Mouse (Mus musculus) midbrain, embryonic 11.5 days (tissue): ENCODE measurements around the gene Tex35. TPM values are rescaled to one million over a fixed set of nuclear protein-coding genes. Genes with fewer than 3 reads are reported as not detected.

Source experiments
- ATAC-seq: fragments of 200-750 bp; cut with Nextera tagmentation; 2 replicates; pipeline ENCODE4 v1.8.0; 2017; ENCODE audit warnings: moderate TSS enrichment, moderate library complexity; ENCODE audit not compliant: low FRiP score
- DNase-seq: peaks from one replicate; pipeline ENCODE4 v3.0.0; 2015; ENCODE audit warnings: low spot score; ENCODE audit errors: missing footprints
- H3K27ac ChIP-seq: fragments of 300-500 bp; sonication (generic); 2 replicates; pipeline ENCODE4 v1.5.1; 2014; ENCODE audit warnings: low read depth, low read length
- H3K27me3 ChIP-seq: fragments of 300-500 bp; sonication (generic); 2 replicates; pipeline ENCODE4 v1.6.1; 2014; ENCODE audit warnings: mild to moderate bottlenecking, low read length, moderate library complexity, mixed read lengths; ENCODE audit not compliant: control insufficient read depth, insufficient read depth
- H3K36me3 ChIP-seq: fragments of 300-500 bp; sonication (generic); 2 replicates; pipeline ENCODE4 v1.6.1; 2014; ENCODE audit warnings: mild to moderate bottlenecking, low read length, moderate library complexity, mixed read lengths; ENCODE audit not compliant: control insufficient read depth, insufficient read depth
- H3K4me1 ChIP-seq: fragments of 300-500 bp; sonication (generic); 2 replicates; pipeline ENCODE4 v1.6.1; 2014; ENCODE audit warnings: low read length; ENCODE audit not compliant: control insufficient read depth, insufficient read depth
- H3K4me2 ChIP-seq: fragments of 300-500 bp; sonication (generic); 2 replicates; pipeline ENCODE4 v1.6.1; 2014; ENCODE audit warnings: mild to moderate bottlenecking, moderate library complexity
- H3K4me3 ChIP-seq: fragments of 300-500 bp; sonication (generic); 2 replicates; pipeline ENCODE4 v1.5.1; 2014; ENCODE audit warnings: low read depth, low read length
- H3K9ac ChIP-seq: fragments of 300-500 bp; sonication (generic); 2 replicates; pipeline ENCODE4 v1.6.1; 2014; ENCODE audit warnings: low read length
- H3K9me3 ChIP-seq: fragments of 300-500 bp; sonication (generic); 2 replicates; pipeline ENCODE4 v1.6.1; 2016; ENCODE audit warnings: low read length; ENCODE audit not compliant: control insufficient read depth
- WGBS: fragments of 180-500 bp; shearing (Covaris S2); extraction: QIAGEN DNeasy Blood & Tissue Kit; methylation state at CpG from one replicate; pipeline ENCODE4 v1.1.7; 2014; 5-methylcytosine and 5-hydroxymethylcytosine counted together
- polyA plus RNA-seq: library from polyadenylated mRNA; unstranded; fragments of >200 nt; fragmentation: Nextera tagmentation; extraction: Ambion mirVana; gene quantifications from 2 replicates; pipeline ENCODE4 v1.2.1, GENCODE M21; 2014

The Tex35 gene
- polyA plus RNA-seq, 1 experiment from 2014 or later, result not detected

GRCm38 (mm10) chr1:157123836-157124235, 15.4 kb upstream of the Tex35 start:
- no peaks in the 10 kb centered on the region for H3K4me1 ChIP-seq
- H3K9ac ChIP-seq, result no peak overlapping the region

GRCm38 (mm10) chr1:157119168-157119567, 10.7 kb upstream of the Tex35 start:
- Histone ChIP-seq H3K9me3 (no peaks in the 10 kb centered on the region), H3K9ac (no peak overlapping the region), H3K36me3 (no peaks in the 10 kb centered on the region), H3K4me2 (no peak overlapping the region), H3K27ac (no peak overlapping the region), H3K4me1 (no peaks in the 10 kb centered on the region), H3K4me3 (no peak overlapping the region), H3K27me3 (no peaks in the 10 kb centered on the region)
- DNase-seq (no peak), ATAC-seq (no peak)
- 90% methylated on average over 6 of the region's 6 CpGs for WGBS

More at GRCm38 (mm10) chr1:157123836-157124235, 15.4 kb upstream of the Tex35 start:
- Histone ChIP-seq H3K4me2 (no peak overlapping the region), H3K4me3 (no peak overlapping the region), H3K27me3 (no peaks in the 10 kb centered on the region), H3K9me3 (no peaks in the 10 kb centered on the region), H3K27ac (no peak overlapping the region), H3K36me3 (no peaks in the 10 kb centered on the region)
- WGBS, result 85% methylated on average over 3 of the region's 3 CpGs
- peak; percentile 57 for DNase-seq
- ATAC-seq, result no peak

- ATAC-seq, result no peak
- no peaks in the 10 kb centered on the region for H3K36me3 ChIP-seq
- 94% methylated on average over 3 of the region's 3 CpGs for WGBS
Observed at GRCm38 (mm10) chr1:157117440-157117839, 9.0 kb upstream of the Tex35 start.

GRCm38 (mm10) chr1:157114492-157114891, 6.0 kb upstream of the Tex35 start:
- 82% methylated on average over 2 of the region's 2 CpGs for WGBS
- no peaks in the 10 kb centered on the region for H3K9me3 ChIP-seq
- H3K36me3 ChIP-seq, result no peaks in the 10 kb centered on the region
- no peak for DNase-seq
- no peak overlapping the region for H3K27ac ChIP-seq
- no peak overlapping the region for H3K4me2 ChIP-seq
- ATAC-seq, result no peak
- no peak overlapping the region for H3K9ac ChIP-seq
- H3K4me3 ChIP-seq, result no peak overlapping the region
- no peaks in the 10 kb centered on the region for H3K27me3 ChIP-seq
- no peaks in the 10 kb centered on the region for H3K4me1 ChIP-seq

More at GRCm38 (mm10) chr1:157117440-157117839, 9.0 kb upstream of the Tex35 start:
- Histone ChIP-seq H3K4me2 (no peak overlapping the region), H3K9me3 (no peaks in the 10 kb centered on the region), H3K4me3 (no peak overlapping the region), H3K9ac (no peak overlapping the region), H3K27ac (no peak overlapping the region), H3K4me1 (no peaks in the 10 kb centered on the region), H3K27me3 (no peaks in the 10 kb centered on the region)
- peak; percentile 61 for DNase-seq

GRCm38 (mm10) chr1:157110287-157110835, 1.9 kb upstream of the Tex35 start:
- no peak overlapping the region for H3K9ac ChIP-seq
- no peak overlapping the region for H3K27ac ChIP-seq
- H3K36me3 ChIP-seq, result no peaks in the 10 kb centered on the region
- 90% methylated on average over 6 of the region's 6 CpGs for WGBS
- ATAC-seq, result no peak
- no peaks in the 10 kb centered on the region for H3K4me1 ChIP-seq
- no peaks in the 10 kb centered on the region for H3K27me3 ChIP-seq
- no peaks in the 10 kb centered on the region for H3K9me3 ChIP-seq
- no peak overlapping the region for H3K4me2 ChIP-seq
- H3K4me3 ChIP-seq, result no peak overlapping the region
- no peak for DNase-seq

GRCm38 (mm10) chr1:157101122-157101865, 7.2 kb downstream of the Tex35 start:
- Histone ChIP-seq H3K9ac (peak overlapping the region; percentile 28), H3K4me1 (peaks cover 7% of the 10 kb centered on the region), H3K4me3 (peak overlapping the region; percentile 9; the same call in 1 of the 2 replicates), H3K9me3 (no peaks in the 10 kb centered on the region), H3K27ac (peak overlapping the region; percentile 62), H3K36me3 (no peaks in the 10 kb centered on the region), H3K4me2 (peak overlapping the region; percentile 39), H3K27me3 (no peaks in the 10 kb centered on the region)
- DNase-seq (peak; percentile 89), ATAC-seq (peak; percentile 93)
- 17% methylated on average over 19 of the region's 19 CpGs for WGBS

GRCm38 (mm10) chr1:157095534-157095933, 12.9 kb downstream of the Tex35 start:
- H3K36me3 ChIP-seq, result no peaks in the 10 kb centered on the region
- H3K4me3 ChIP-seq, result no peak overlapping the region
- H3K9me3 ChIP-seq, result no peaks in the 10 kb centered on the region
- H3K27ac ChIP-seq, result no peak overlapping the region
- no peak overlapping the region for H3K9ac ChIP-seq
- 86% methylated on average over 4 of the region's 4 CpGs for WGBS
- no peaks in the 10 kb centered on the region for H3K27me3 ChIP-seq
- no peak overlapping the region for H3K4me2 ChIP-seq
- ATAC-seq (no peak), DNase-seq (no peak)
- H3K4me1 ChIP-seq, result no peaks in the 10 kb centered on the region

GRCm38 (mm10) chr1:157092622-157093021, 15.9 kb downstream of the Tex35 start:
- DNase-seq, result peak; percentile 69

GRCm38 (mm10) chr1:157092140-157092539, 16.3 kb downstream of the Tex35 start:
- WGBS, result 57% methylated on average over 4 of the region's 4 CpGs
- ATAC-seq, result no peak
- H3K27me3 ChIP-seq, result no peaks in the 10 kb centered on the region
- no peak overlapping the region for H3K4me2 ChIP-seq
- H3K9me3 ChIP-seq, result no peaks in the 10 kb centered on the region
- no peaks in the 10 kb centered on the region for H3K4me1 ChIP-seq
- H3K4me3 ChIP-seq, result no peak overlapping the region
- H3K9ac ChIP-seq, result no peak overlapping the region
- DNase-seq, result peak; percentile 82
- H3K36me3 ChIP-seq, result no peaks in the 10 kb centered on the region
- no peak overlapping the region for H3K27ac ChIP-seq

More at GRCm38 (mm10) chr1:157092622-157093021, 15.9 kb downstream of the Tex35 start:
- Histone ChIP-seq H3K9me3 (no peaks in the 10 kb centered on the region), H3K9ac (no peak overlapping the region), H3K4me1 (no peaks in the 10 kb centered on the region), H3K4me2 (no peak overlapping the region), H3K27ac (no peak overlapping the region), H3K36me3 (no peaks in the 10 kb centered on the region), H3K4me3 (no peak overlapping the region), H3K27me3 (no peaks in the 10 kb centered on the region)
- 91% methylated on average over 1 of the region's 1 CpGs for WGBS
- ATAC-seq, result no peak
